Mouse (Mus musculus) hindbrain, embryonic 13.5 days (tissue): Measurements from ENCODE around the gene Clpb. TPM values are rescaled to one million over a fixed set of nuclear protein-coding genes. Genes with fewer than 3 reads are reported as not detected.
A peak's percentile ranks its signal among the peaks of the same experiment; 100 is the strongest.

Experiments used
- ATAC-seq: fragments of 200-750 bp; cut with Nextera tagmentation; 2 replicates; pipeline ENCODE4 v1.8.0; 2017; ENCODE audit warnings: moderate TSS enrichment; ENCODE audit not compliant: low FRiP score
- H3K27ac ChIP-seq: fragments of 300-500 bp; sonication (generic); 2 replicates; pipeline ENCODE4 v1.5.1; 2015; ENCODE audit warnings: inconsistent platforms, mild to moderate bottlenecking, moderate library complexity
- H3K27me3 ChIP-seq: fragments of 300-500 bp; sonication (generic); 2 replicates; pipeline ENCODE4 v1.6.1; 2015; ENCODE audit warnings: mild to moderate bottlenecking, inconsistent platforms
- H3K36me3 ChIP-seq: fragments of 300-500 bp; sonication (generic); 2 replicates; pipeline ENCODE4 v1.6.1; 2015; ENCODE audit warnings: mild to moderate bottlenecking, inconsistent platforms
- H3K4me1 ChIP-seq: fragments of 300-500 bp; sonication (generic); replicated peaks from 2 replicates; pipeline ENCODE4 v1.6.1; 2015; ENCODE audit warnings: inconsistent platforms
- H3K4me2 ChIP-seq: fragments of 300-500 bp; sonication (generic); 2 replicates; pipeline ENCODE4 v1.6.1; 2015; ENCODE audit warnings: inconsistent platforms, mild to moderate bottlenecking, moderate library complexity
- H3K4me3 ChIP-seq: fragments of 300-500 bp; sonication (generic); 2 replicates; pipeline ENCODE4 v1.5.1; 2015; ENCODE audit warnings: mild to moderate bottlenecking, inconsistent platforms
- H3K9ac ChIP-seq: fragments of 300-500 bp; sonication (generic); 2 replicates; pipeline ENCODE4 v1.6.1; 2015; ENCODE audit warnings: mild to moderate bottlenecking, inconsistent platforms
- H3K9me3 ChIP-seq: fragments of 300-500 bp; sonication (generic); 2 replicates; pipeline ENCODE4 v1.6.1; 2016; ENCODE audit warnings: inconsistent platforms
- WGBS: fragments of 180-500 bp; shearing (Covaris S2); methylation state at CpG from one replicate; pipeline ENCODE4 v1.1.7; 2015; 5-methylcytosine and 5-hydroxymethylcytosine counted together
- polyA plus RNA-seq: library from polyadenylated mRNA; unstranded; fragments of >200 nt; fragmentation: Nextera tagmentation; extraction: Ambion mirVana; gene quantifications from 2 replicates; pipeline ENCODE4 v1.2.1, GENCODE M21; 2015

The Clpb gene
- polyA plus RNA-seq, 1 experiment from 2014 or later: 34.6 TPM

GRCm38 (mm10) chr7:101833352-101833751 is 169.9 kb downstream of the Clpb start:
- Histone ChIP-seq H3K27ac (no peak overlapping the region), H3K27me3 (peaks cover 13% of the 10 kb centered on the region; the same call in 1 of the 2 replicates), H3K9me3 (no peaks in the 10 kb centered on the region), H3K4me3 (no peak overlapping the region), H3K4me1 (peaks cover 44% of the 10 kb centered on the region), H3K36me3 (peaks cover 41% of the 10 kb centered on the region), H3K9ac (no peak overlapping the region), H3K4me2 (no peak overlapping the region)
- no peak for ATAC-seq
- 70% methylated on average over 5 of the region's 5 CpGs for WGBS

- Histone ChIP-seq H3K27ac (no peak overlapping the region), H3K4me1 (peaks cover 47% of the 10 kb centered on the region), H3K4me3 (no peak overlapping the region), H3K27me3 (peaks cover 19% of the 10 kb centered on the region; the same call in 1 of the 2 replicates), H3K9me3 (no peaks in the 10 kb centered on the region), H3K36me3 (peaks cover 34% of the 10 kb centered on the region), H3K9ac (peak overlapping the region; percentile 30; the same call in 1 of the 2 replicates), H3K4me2 (no peak overlapping the region)
- WGBS: 52% methylated on average over 3 of the region's 3 CpGs
- no peak for ATAC-seq
Measured at GRCm38 (mm10) chr7:101833916-101834584, 170.6 kb downstream of the Clpb start.

- Histone ChIP-seq H3K27ac (no peak overlapping the region), H3K4me2 (peak overlapping the region; percentile 96; the same call in 1 of the 2 replicates), H3K36me3 (peaks cover 26% of the 10 kb centered on the region), H3K4me3 (no peak overlapping the region), H3K27me3 (peaks cover 20% of the 10 kb centered on the region; the same call in 1 of the 2 replicates), H3K4me1 (peaks cover 47% of the 10 kb centered on the region), H3K9ac (no peak overlapping the region), H3K9me3 (no peaks in the 10 kb centered on the region)
- ATAC-seq: no peak
- WGBS: 62% methylated on average over 3 of the region's 3 CpGs
Measured at GRCm38 (mm10) chr7:101834903-101835302, 171.5 kb downstream of the Clpb start.

GRCm38 (mm10) chr7:101835457-101836109 is 172.2 kb downstream of the Clpb start:
- Histone ChIP-seq H3K4me1 (peaks cover 47% of the 10 kb centered on the region), H3K9ac (peak overlapping the region; percentile 85; the same call in 1 of the 2 replicates), H3K4me3 (peak overlapping the region; percentile 64), H3K9me3 (no peaks in the 10 kb centered on the region), H3K27ac (peak overlapping the region; percentile 89; the same call in 1 of the 2 replicates), H3K27me3 (peaks cover 20% of the 10 kb centered on the region; the same call in 1 of the 2 replicates), H3K4me2 (peak overlapping the region; percentile 96), H3K36me3 (peaks cover 20% of the 10 kb centered on the region)
- WGBS: 45% methylated on average over 5 of the region's 5 CpGs
- no peak for ATAC-seq

DNA sequence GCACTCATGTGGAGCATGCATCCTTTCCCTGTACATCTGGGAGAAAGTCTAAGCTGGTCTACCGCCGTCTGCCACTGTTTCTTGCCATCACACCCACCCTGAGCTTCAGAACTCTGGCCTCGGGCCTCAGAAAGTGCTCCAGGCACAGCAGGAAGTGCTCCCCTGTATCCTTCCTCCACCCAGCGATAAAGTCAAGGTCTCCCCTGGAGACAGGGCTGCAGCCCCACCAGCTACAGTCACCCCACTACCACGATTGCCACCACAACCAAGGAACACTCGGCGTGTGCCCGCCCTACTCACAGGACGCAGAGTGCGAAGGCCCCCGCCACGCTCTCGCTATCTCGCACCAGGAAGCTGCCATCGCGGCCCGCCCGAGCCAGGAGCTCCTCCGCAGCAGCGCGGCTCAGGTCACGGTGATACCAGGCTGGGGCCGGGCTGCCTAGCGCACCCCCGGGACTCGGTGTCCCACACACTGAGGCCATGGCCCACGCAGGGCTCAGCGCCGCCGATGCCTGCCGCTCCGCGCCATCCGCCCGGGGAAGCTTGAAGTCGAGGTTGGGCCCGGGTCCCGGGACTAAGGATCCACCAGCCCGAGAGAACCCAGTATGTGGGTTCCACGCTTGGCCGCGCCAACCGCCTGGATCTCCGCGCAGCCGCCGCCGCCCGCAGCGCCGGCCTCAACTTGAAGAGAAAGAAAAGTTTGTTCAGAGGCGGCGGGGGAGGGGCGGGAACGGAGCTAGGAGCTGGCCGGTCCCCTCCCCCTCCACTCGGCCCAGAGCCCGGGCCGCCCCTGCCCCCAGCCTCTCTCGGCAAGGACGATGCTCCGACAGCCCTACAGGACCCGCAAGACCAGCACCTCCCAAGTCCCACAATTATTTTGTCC is 173.1 kb downstream of the Clpb start:
- peak overlapping the region; percentile 96 for H3K4me2 ChIP-seq
- peak overlapping the region; percentile 89 for H3K27ac ChIP-seq
- ATAC-seq: peak; percentile 52
- WGBS: 1% methylated on average over 63 of the region's 63 CpGs
- peaks cover 10% of the 10 kb centered on the region for H3K36me3 ChIP-seq
- H3K9me3 ChIP-seq: no peaks in the 10 kb centered on the region
- peak overlapping the region; percentile 85 for H3K9ac ChIP-seq
- peaks cover 20% of the 10 kb centered on the region; the same call in 1 of the 2 replicates for H3K27me3 ChIP-seq
- H3K4me1 ChIP-seq: peaks cover 47% of the 10 kb centered on the region
- peak overlapping the region; percentile 64 for H3K4me3 ChIP-seq

GRCm38 (mm10) chr7:101837154-101837605 is 173.7 kb downstream of the Clpb start:
- H3K9me3 ChIP-seq: no peaks in the 10 kb centered on the region
- under 1% methylated on average over 20 of the region's 20 CpGs for WGBS

GRCm38 (mm10) chr7:101837606-101838471 is 174.4 kb downstream of the Clpb start, which contains the start of gene Inppl1:
Gene Inppl1 (minus strand): TSS chr7:101838229.
- Histone ChIP-seq H3K9ac (peak within 1 kb of the TSS; percentile 85), H3K36me3 (no peaks in the 10 kb centered on the region), H3K27me3 (peaks cover 20% of the 10 kb centered on the region; the same call in 1 of the 2 replicates), H3K4me3 (peak within 1 kb of the TSS; percentile 64), H3K4me1 (peaks cover 47% of the 10 kb centered on the region), H3K4me2 (peak within 1 kb of the TSS; percentile 96), H3K9me3 (no peaks in the 10 kb centered on the region), H3K27ac (peak within 1 kb of the TSS; percentile 89)
- peak; percentile 67 for ATAC-seq
- under 1% methylated on average over 64 of the region's 64 CpGs for WGBS

More at GRCm38 (mm10) chr7:101837154-101837605, 173.7 kb downstream of the Clpb start:
- peak overlapping the region; percentile 85 for H3K9ac ChIP-seq
- ATAC-seq: peak; percentile 9; the same call in 1 of the 2 replicates
- peaks cover 4% of the 10 kb centered on the region; the same call in 1 of the 2 replicates for H3K36me3 ChIP-seq
- peak overlapping the region; percentile 89 for H3K27ac ChIP-seq
- H3K27me3 ChIP-seq: peaks cover 20% of the 10 kb centered on the region; the same call in 1 of the 2 replicates
- peak overlapping the region; percentile 64 for H3K4me3 ChIP-seq
- H3K4me1 ChIP-seq: peaks cover 47% of the 10 kb centered on the region
- peak overlapping the region; percentile 96 for H3K4me2 ChIP-seq

DNA sequence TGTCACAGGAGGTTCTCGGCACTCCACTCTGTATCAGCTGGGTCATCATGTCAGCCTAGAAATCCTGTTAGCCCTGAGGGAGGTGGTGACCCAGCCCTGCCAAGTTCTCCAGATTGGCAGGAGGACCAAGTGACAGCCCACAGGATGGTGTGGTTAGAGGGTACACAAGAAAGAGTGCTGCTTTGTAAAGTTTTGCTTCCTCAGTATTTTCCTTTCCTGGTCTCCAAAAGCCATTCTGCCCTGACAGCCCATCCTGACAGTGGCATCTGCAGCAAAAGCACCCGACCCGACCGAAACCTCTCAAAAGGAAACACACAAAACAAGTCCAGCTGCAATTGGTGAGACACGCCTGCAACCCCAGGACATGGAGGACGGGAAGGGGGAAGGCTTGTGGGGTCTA is 180.8 kb downstream of the Clpb start:
- no peak overlapping the region for H3K4me2 ChIP-seq
- no peak overlapping the region for H3K9ac ChIP-seq
- H3K27ac ChIP-seq: no peak overlapping the region
- H3K36me3 ChIP-seq: no peaks in the 10 kb centered on the region
- no peaks in the 10 kb centered on the region for H3K9me3 ChIP-seq
- 84% methylated on average over 6 of the region's 6 CpGs for WGBS
- no peak for ATAC-seq
- no peaks in the 10 kb centered on the region for H3K4me1 ChIP-seq
- H3K27me3 ChIP-seq: no peaks in the 10 kb centered on the region
- no peak overlapping the region for H3K4me3 ChIP-seq

Other genes with a start within 250 kb of the Clpb start
- gene Pde2a, start 241.9 kb upstream of the Clpb start, polyA plus RNA-seq: 28.8 and 31.6 TPM in 2 replicates
- gene Art2b, start 78.0 kb upstream of the Clpb start, polyA plus RNA-seq: not detected in 2 replicates
- gene Phox2a, start 154.7 kb downstream of the Clpb start, polyA plus RNA-seq: 1.9 and 2.4 TPM in 2 replicates
- gene Inppl1, start 174.6 kb downstream of the Clpb start, polyA plus RNA-seq: 12.7 and 15.4 TPM in 2 replicates
- 3.3 and 3.5 TPM in 2 replicates for gene Folr2, start 193.6 kb downstream of the Clpb start, polyA plus RNA-seq
- 83.1 and 93.3 TPM in 2 replicates for gene Anapc15, start 200.1 kb downstream of the Clpb start, polyA plus RNA-seq
- 21.0 and 39.2 TPM in 2 replicates for gene Folr1, start 207.2 kb downstream of the Clpb start, polyA plus RNA-seq
- 151 and 156 TPM in 2 replicates for gene Lamtor1, start 242.3 kb downstream of the Clpb start, polyA plus RNA-seq
- gene Tomt, start 242.7 kb downstream of the Clpb start, polyA plus RNA-seq: 0.40 and 0.48 TPM in 2 replicates